Mouse (Mus musculus) B cell, adult (primary cell): ENCODE results near the gene Zbbx. TPM values are rescaled to one million over a fixed set of nuclear protein-coding genes. Genes with fewer than 3 reads are reported as not detected.

Experiments used
- total RNA-seq: library from RNA; stranded (reverse); gene quantifications from 4 replicates; pipeline ENCODE4 v1.2.4, GENCODE M21; 2023; ENCODE audit not compliant: inconsistent age

The Zbbx gene
- total RNA-seq, result not detected in 4 replicates

DNA sequence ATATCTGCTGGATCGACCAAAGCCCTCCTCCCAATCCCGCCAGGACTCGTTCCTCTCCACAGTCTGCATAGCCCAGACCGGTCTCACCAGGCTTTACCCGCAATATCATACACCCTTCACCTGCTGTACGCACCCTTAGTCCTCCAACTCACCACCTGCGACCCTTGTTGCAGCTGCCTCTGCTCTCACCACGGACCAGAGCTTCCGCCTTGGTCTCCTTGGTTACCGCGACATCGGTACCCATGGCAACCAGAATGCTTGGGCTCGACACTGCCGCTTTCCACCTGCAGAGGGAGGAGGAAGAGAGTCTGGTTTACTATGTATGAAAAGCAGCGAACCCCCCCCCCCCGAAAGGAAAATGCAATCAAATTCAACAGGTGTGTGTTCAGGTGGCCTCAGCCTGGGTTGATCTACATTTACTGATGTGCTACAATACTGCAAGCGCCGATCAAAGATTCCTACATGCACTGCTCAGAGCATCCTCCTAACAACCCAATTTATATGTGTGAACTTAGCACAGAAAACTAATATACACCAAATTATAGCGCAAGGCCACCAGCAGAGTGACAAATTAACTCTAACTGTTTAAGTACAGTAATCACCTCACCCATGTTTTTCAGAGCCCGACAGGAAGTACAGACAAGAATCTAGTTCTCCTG, at the start of gene Zbbx:
TSS of gene Zbbx (minus strand) at position 197 of the 659 bp plus-strand sequence.

Other genes starting within 250 kb of the Zbbx start
- gene Serpini2, start 105.0 kb upstream of the Zbbx start, total RNA-seq, result not detected in 4 replicates